ENCODE assay signal across 8 mouse cellular contexts in the genomic region with DNA sequence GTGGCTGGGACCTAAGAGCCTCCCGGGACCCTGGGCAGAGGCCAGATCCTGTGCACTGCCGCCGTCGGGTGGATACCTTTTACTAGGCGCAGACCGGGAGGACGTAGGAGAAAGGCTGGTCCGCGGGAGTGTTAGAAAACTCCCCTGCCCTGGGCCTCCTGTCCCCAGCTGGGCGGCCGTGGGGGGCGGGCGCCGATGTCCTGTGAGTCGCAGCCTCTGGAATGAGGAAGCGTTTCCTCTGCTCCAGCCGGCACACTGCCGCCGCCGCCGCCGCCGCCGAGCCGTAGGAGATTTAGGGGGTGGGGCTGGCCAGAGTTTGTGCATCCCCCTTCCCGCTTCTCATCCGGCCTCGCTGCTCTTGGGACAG. TPM values are rescaled to one million over a fixed set of nuclear protein-coding genes. Genes with fewer than 3 reads are reported as not detected.
A peak's percentile ranks its signal among the peaks of the same experiment; 100 is the strongest.
DNase-seq lines count a peak whose midpoint lies in the region; ATAC-seq and TF ChIP-seq lines count a peak whose summit lies in the region.

No protein-coding gene starts in this region.

- no peak for TF ChIP-seq POLR2A in heart, adult 2 months (IDR thresholded peaks at IDR 0.05; ENCODE audit: insufficient read depth, low read depth, low read length)

- peak overlapping the region; percentile 70 for H3K27ac ChIP-seq in left cerebral cortex, adult 2 months
- H3K27ac ChIP-seq in embryonic facial prominence, embryonic 10.5 days (replicated peaks): peak overlapping the region; percentile 94
- peak overlapping the region; percentile 99 for H3K27ac ChIP-seq in heart, adult 2 months
- peak overlapping the region; percentile 94 for H3K27ac ChIP-seq in liver, postnatal 0 days (ENCODE audit: low read depth)
- H3K27ac ChIP-seq in neural tube, embryonic 14.5 days (ENCODE audit: low read depth, low read length): peak overlapping the region; percentile 87

- TF ChIP-seq EP300 in heart, adult 2 months (IDR thresholded peaks at IDR 0.05; ENCODE audit: insufficient read depth, low read depth, low read length): 0 out of 2 replicates have a peak, but pooled peaks have one; percentile 28
- TF ChIP-seq EP300 in liver, postnatal 0 days (IDR thresholded peaks at IDR 0.05; ENCODE audit: low read depth): no peak

- intact Hi-C loops in left cerebral cortex, adult 2 months (cut with DNase I): loop anchor here (2.0 kb wide), 1 partner anchor 21 kb away; a partner anchor contains a TSS
- intact Hi-C loops in heart, adult 2 months (cut with DNase I): loop anchor here (1.0 kb wide), 1 partner anchor 39 kb away; a partner anchor contains a TSS

- no peaks in the 10 kb centered on the region for H3K27me3 ChIP-seq in embryonic facial prominence, embryonic 10.5 days (replicated peaks; ENCODE audit: low read depth, poor library complexity, severe bottlenecking)
- no peaks in the 10 kb centered on the region for H3K27me3 ChIP-seq in heart, adult 2 months (ENCODE audit: control insufficient read depth, insufficient read depth, low read length)
- H3K27me3 ChIP-seq in liver, postnatal 0 days (ENCODE audit: insufficient read depth, low read length): no peaks in the 10 kb centered on the region
- H3K27me3 ChIP-seq in neural tube, embryonic 14.5 days (ENCODE audit: control insufficient read depth, insufficient read depth, low read length): no peaks in the 10 kb centered on the region

- peak; percentile 63 for ATAC-seq in liver, postnatal 0 days
- ATAC-seq in neural tube, embryonic 14.5 days (ENCODE audit: low read depth): peak; percentile 54

- peak overlapping the region; percentile 62 for H3K4me3 ChIP-seq in left cerebral cortex, adult 2 months
- peak overlapping the region; percentile 97 for H3K4me3 ChIP-seq in embryonic facial prominence, embryonic 10.5 days
- peak overlapping the region; percentile 94 for H3K4me3 ChIP-seq in heart, adult 2 months
- H3K4me3 ChIP-seq in liver, postnatal 0 days (ENCODE audit: low read depth, low read length): peak overlapping the region; percentile 97
- peak overlapping the region; percentile 83 for H3K4me3 ChIP-seq in neural tube, embryonic 14.5 days (ENCODE audit: low read depth, low read length)

- H3K4me2 ChIP-seq in liver, postnatal 0 days (ENCODE audit: low read depth, low read length): peak overlapping the region; percentile 99
- peak overlapping the region; percentile 75 for H3K4me2 ChIP-seq in neural tube, embryonic 14.5 days (ENCODE audit: low read depth, low read length)

- peak overlapping the region; percentile 87 for H3K9ac ChIP-seq in heart, adult 2 months (ENCODE audit: low read depth, low read length)
- peak overlapping the region; percentile 86 for H3K9ac ChIP-seq in liver, postnatal 0 days (replicated peaks)
- peak overlapping the region; percentile 88 for H3K9ac ChIP-seq in neural tube, embryonic 14.5 days (replicated peaks; ENCODE audit: low read depth, low read length)

- peaks cover 34% of the 10 kb centered on the region for H3K36me3 ChIP-seq in embryonic facial prominence, embryonic 10.5 days (replicated peaks)
- peaks cover 7% of the 10 kb centered on the region for H3K36me3 ChIP-seq in heart, adult 2 months (ENCODE audit: control insufficient read depth, insufficient read depth, low read length)
- H3K36me3 ChIP-seq in liver, postnatal 0 days (replicated peaks; ENCODE audit: insufficient read depth, low read length): peaks cover 8% of the 10 kb centered on the region; the same call in 1 of the 2 replicates
- H3K36me3 ChIP-seq in neural tube, embryonic 14.5 days (ENCODE audit: control insufficient read depth, insufficient read depth, low read length): 0 out of 2 replicates have a peak, but pooled peaks cover 3% of the 10 kb centered on the region

- peaks cover 26% of the 10 kb centered on the region for H3K4me1 ChIP-seq in embryonic facial prominence, embryonic 10.5 days
- H3K4me1 ChIP-seq in heart, adult 2 months (ENCODE audit: control insufficient read depth, insufficient read depth, low read length): peaks cover 10% of the 10 kb centered on the region
- peaks cover 25% of the 10 kb centered on the region for H3K4me1 ChIP-seq in liver, postnatal 0 days (ENCODE audit: insufficient read depth)
- H3K4me1 ChIP-seq in neural tube, embryonic 14.5 days (ENCODE audit: control insufficient read depth, insufficient read depth, low read length): peaks cover 17% of the 10 kb centered on the region

- no peak for TF ChIP-seq CTCF in left cerebral cortex, adult 2 months (IDR thresholded peaks at IDR 0.05)
- TF ChIP-seq CTCF in heart, adult 2 months (IDR thresholded peaks at IDR 0.05): no peak
- TF ChIP-seq CTCF in liver, postnatal 0 days (IDR thresholded peaks at IDR 0.05; ENCODE audit: low read depth): no peak

- H3K9me3 ChIP-seq in embryonic facial prominence, embryonic 10.5 days: no peaks in the 10 kb centered on the region
- H3K9me3 ChIP-seq in liver, postnatal 0 days (ENCODE audit: low read length): no peaks in the 10 kb centered on the region
- no peaks in the 10 kb centered on the region for H3K9me3 ChIP-seq in neural tube, embryonic 14.5 days (ENCODE audit: control insufficient read depth, low read length)

- peaks cover 2% of the 10 kb centered on the region for H3K79me2 ChIP-seq in heart, adult 2 months (replicated peaks; ENCODE audit: control insufficient read depth, insufficient read depth, low read length)

- WGBS in embryonic facial prominence, embryonic 10.5 days: under 1% methylated on average over 28 of the region's 28 CpGs
- 2% methylated on average over 28 of the region's 28 CpGs for WGBS in heart, adult 2 months
- WGBS in liver, postnatal 0 days (ENCODE audit: insufficient replicate concordance): 0% methylated on average over 28 of the region's 28 CpGs
- 0% methylated on average over 28 of the region's 28 CpGs for WGBS in neural tube, embryonic 14.5 days

- peak; percentile 27 to 48 for DNase-seq in left cerebral cortex, adult 2 months (ENCODE audit: extremely low spot score in 1 of 2, low spot score in 2 of 2)
- no peak for DNase-seq in left cerebral cortex, adult 9 months (ENCODE audit: low spot score in 2 of 2)
- peak; percentile 90 for DNase-seq in embryonic facial prominence, embryonic 10.5 days (ENCODE audit: low spot score)
- peak; percentile 87 to 88 for DNase-seq in heart, adult 2 months
- peak; percentile 83 for DNase-seq in kidney, adult 11 months
- DNase-seq in liver, postnatal 0 days: peak; percentile 81
- DNase-seq in urinary bladder, postnatal 14 days (ENCODE audit: low spot score): peak; percentile 93

RNA-seq across cellular contexts. Expression of a gene that starts 0.6 kb away (rescaled TPM):
- total RNA-seq in left cerebral cortex, adult 2 months (2021): 1 to 10 TPM; 9.4 to 9.6 TPM
- polyA plus RNA-seq in embryonic facial prominence, embryonic 10.5 days (2016; fragmentation: Nextera tagmentation; extraction: Ambion mirVana): 189 and 206 TPM in 2 replicates
- 10 to 100 TPM; 45.0 to 48.5 TPM for total RNA-seq in heart, adult 2 months (2021)
- 60.4 and 63.0 TPM in 2 replicates for polyA plus RNA-seq in heart, adult 2 months (2012; rRNA removed)
- 32.7 and 35.6 TPM in 2 replicates for polyA plus RNA-seq in liver, postnatal 0 days (2015; fragmentation: Nextera tagmentation; extraction: Ambion mirVana)
- 103 and 149 TPM in 2 replicates for polyA plus RNA-seq in neural tube, embryonic 14.5 days (2014; fragmentation: Nextera tagmentation; extraction: Ambion mirVana)

RNA-seq across cellular contexts. Expression of a gene that starts 0.7 kb away (rescaled TPM):
- 10 to 100 TPM; 54.6 to 55.2 TPM for total RNA-seq in left cerebral cortex, adult 2 months (2021)
- 122 and 123 TPM in 2 replicates for polyA plus RNA-seq in embryonic facial prominence, embryonic 10.5 days (2016; fragmentation: Nextera tagmentation; extraction: Ambion mirVana)
- 10 to 100 TPM; 80.5 to 98.5 TPM for total RNA-seq in heart, adult 2 months (2021)
- polyA plus RNA-seq in heart, adult 2 months (2012; rRNA removed): 50.5 and 54.3 TPM in 2 replicates
- polyA plus RNA-seq in liver, postnatal 0 days (2015; fragmentation: Nextera tagmentation; extraction: Ambion mirVana): 169 and 174 TPM in 2 replicates
- polyA plus RNA-seq in neural tube, embryonic 14.5 days (2014; fragmentation: Nextera tagmentation; extraction: Ambion mirVana): 147 and 158 TPM in 2 replicates

RNA-seq across cellular contexts. Expression of a gene that starts 17.3 kb away (rescaled TPM):
- 1 to 10 TPM in 1 of 2 experiments, under 1 TPM in 1; 0.70 to 1.1 TPM for total RNA-seq in left cerebral cortex, adult 2 months (2021)
- 0.10 and 0.18 TPM in 2 replicates for polyA plus RNA-seq in embryonic facial prominence, embryonic 10.5 days (2016; fragmentation: Nextera tagmentation; extraction: Ambion mirVana)
- 10 to 100 TPM; 13.1 to 14.6 TPM for total RNA-seq in heart, adult 2 months (2021)
- 11.3 and 19.5 TPM in 2 replicates for polyA plus RNA-seq in heart, adult 2 months (2012; rRNA removed)
- polyA plus RNA-seq in liver, postnatal 0 days (2015; fragmentation: Nextera tagmentation; extraction: Ambion mirVana): 0.11 and 0.21 TPM in 2 replicates
- 0.39 and 0.57 TPM in 2 replicates for polyA plus RNA-seq in neural tube, embryonic 14.5 days (2014; fragmentation: Nextera tagmentation; extraction: Ambion mirVana)

RNA-seq across cellular contexts. Expression of a gene that starts 21.4 kb away (rescaled TPM):
- 10 to 100 TPM; 19.3 to 20.2 TPM for total RNA-seq in left cerebral cortex, adult 2 months (2021)
- polyA plus RNA-seq in embryonic facial prominence, embryonic 10.5 days (2016; fragmentation: Nextera tagmentation; extraction: Ambion mirVana): 17.4 and 18.4 TPM in 2 replicates
- 10 to 100 TPM; 10.7 to 11.8 TPM for total RNA-seq in heart, adult 2 months (2021)
- polyA plus RNA-seq in heart, adult 2 months (2012; rRNA removed): 12.7 and 15.4 TPM in 2 replicates
- polyA plus RNA-seq in liver, postnatal 0 days (2015; fragmentation: Nextera tagmentation; extraction: Ambion mirVana): 7.3 and 8.4 TPM in 2 replicates
- 17.2 and 20.6 TPM in 2 replicates for polyA plus RNA-seq in neural tube, embryonic 14.5 days (2014; fragmentation: Nextera tagmentation; extraction: Ambion mirVana)

RNA-seq across cellular contexts. Expression of a gene that starts 21.8 kb away (rescaled TPM):
- total RNA-seq in left cerebral cortex, adult 2 months (2021): 1 to 10 TPM; 2.7 to 2.9 TPM
- polyA plus RNA-seq in embryonic facial prominence, embryonic 10.5 days (2016; fragmentation: Nextera tagmentation; extraction: Ambion mirVana): 0.49 and 0.86 TPM in 2 replicates
- total RNA-seq in heart, adult 2 months (2021): 1 to 10 TPM in 1 of 2 experiments, under 1 TPM in 1; 0.97 to 1.1 TPM
- 2.2 and 2.8 TPM in 2 replicates for polyA plus RNA-seq in heart, adult 2 months (2012; rRNA removed)
- polyA plus RNA-seq in liver, postnatal 0 days (2015; fragmentation: Nextera tagmentation; extraction: Ambion mirVana): 8.1 and 8.2 TPM in 2 replicates
- polyA plus RNA-seq in neural tube, embryonic 14.5 days (2014; fragmentation: Nextera tagmentation; extraction: Ambion mirVana): 1.6 and 2.3 TPM in 2 replicates

Comparison
In these comparisons a context has a peak if more than half of its experiments do, and no peak if none do; other contexts are left out.
1. DNase-seq: peak in left cerebral cortex, adult 2 months (2 of 2), embryonic facial prominence, embryonic 10.5 days (single experiment), heart, adult 2 months (2 of 2), kidney, adult 11 months (single experiment), liver, postnatal 0 days (single experiment) and urinary bladder, postnatal 14 days (single experiment); none in left cerebral cortex, adult 9 months (0 of 2).
2. Peak in every context shown above with its lines, with median percentiles within 50 percentile points of each other: H3K27ac ChIP-seq, H3K4me3 ChIP-seq and H3K9ac ChIP-seq.